Mouse (Mus musculus) MEL (cell line): ENCODE data around the gene Coil. TPM values are rescaled to one million over a fixed set of nuclear protein-coding genes. Genes with fewer than 3 reads are reported as not detected.
A peak's percentile ranks its signal among the peaks of the same experiment; 100 is the strongest.

ENCODE experiments used
- DNase-seq: peaks from one replicate; pipeline ENCODE4 v3.0.0; 2011; ENCODE audit warnings: low read depth, low spot score
- H3K27ac ChIP-seq: 2 replicates; pipeline ENCODE4 v1.5.1; 2012; ENCODE audit warnings: low read depth, mild to moderate bottlenecking, control low read depth, low read length, moderate library complexity; ENCODE audit not compliant: control insufficient read depth
- H3K27me3 ChIP-seq, 2 experiments: fragments of 150-350 bp in 1 of 2; sonication (generic) in 1 of 2; 2 replicates each; pipeline ENCODE4 v1.6.1; 2012; ENCODE audit warnings: low read length in 2 of 2, mild to moderate bottlenecking in 2 of 2, improper control_type of control experiment in 1 of 2, moderate library complexity in 1 of 2; ENCODE audit not compliant: insufficient read depth in 2 of 2, control insufficient read depth in 1 of 2
- H3K36me3 ChIP-seq, 2 experiments: 2 replicates each; pipeline ENCODE4 v1.6.1; 2012 to 2014; ENCODE audit warnings: low read length in 2 of 2, improper control_type of control experiment in 1 of 2, inconsistent platforms in 1 of 2, mild to moderate bottlenecking in 1 of 2; ENCODE audit not compliant: insufficient read depth in 2 of 2, control insufficient read depth in 1 of 2
- H3K4me1 ChIP-seq, 2 experiments: fragments of 150-350 bp in 1 of 2; sonication (generic) in 1 of 2; 2 replicates each; pipeline ENCODE4 v1.6.1; 2012; ENCODE audit warnings: low read length in 2 of 2, improper control_type of control experiment in 1 of 2, mild to moderate bottlenecking in 1 of 2; ENCODE audit not compliant: insufficient read depth in 2 of 2, control insufficient read depth in 1 of 2
- H3K4me3 ChIP-seq, 2 experiments: fragments of 150-350 bp in 1 of 2; sonication (generic) in 1 of 2; 2 replicates each; pipeline ENCODE4 v1.5.1; 2012; ENCODE audit warnings: low read depth in 2 of 2, low read length in 2 of 2, mild to moderate bottlenecking in 2 of 2, moderate library complexity in 2 of 2, control low read depth in 1 of 2, improper control_type of control experiment in 1 of 2; ENCODE audit not compliant: control insufficient read depth in 1 of 2, insufficient read depth in 1 of 2
- H3K79me2 ChIP-seq: 2 replicates; pipeline ENCODE4 v1.6.1; 2012; ENCODE audit warnings: mild to moderate bottlenecking, low read length, moderate library complexity; ENCODE audit not compliant: control insufficient read depth, poor library complexity, insufficient read depth
- H3K9ac ChIP-seq: 2 replicates; pipeline ENCODE4 v1.6.1; 2012; ENCODE audit warnings: low read depth, mild to moderate bottlenecking, control low read depth, low read length, moderate library complexity; ENCODE audit not compliant: control insufficient read depth, poor library complexity, severe bottlenecking
- H3K9me3 ChIP-seq: fragments of 150-350 bp; sonication (generic); replicated peaks from 2 replicates; pipeline ENCODE4 v1.6.1; 2012; ENCODE audit warnings: mild to moderate bottlenecking, low read length, improper control_type of control experiment, moderate library complexity; ENCODE audit not compliant: insufficient read depth
- BHLHE40 ChIP-seq: IDR thresholded peaks from 2 replicates; pipeline ENCODE4 v1.6.1; 2012; ENCODE audit warnings: low read depth, mild to moderate bottlenecking, inconsistent platforms, low read length, improper control_type of control experiment, borderline replicate concordance
- E2F4 ChIP-seq: IDR thresholded peaks from 2 replicates; pipeline ENCODE4 v1.6.1; 2011; ENCODE audit warnings: low read depth, low read length, improper control_type of control experiment, borderline replicate concordance
- ELF1 ChIP-seq: IDR thresholded peaks from 2 replicates; pipeline ENCODE4 v1.6.1; 2014; ENCODE audit warnings: low read depth, mild to moderate bottlenecking, inconsistent platforms, low read length, improper control_type of control experiment, moderate library complexity
- EP300 ChIP-seq, 2 experiments: IDR thresholded peaks; 2 replicates each; pipeline ENCODE4 v1.6.1; 2011; ENCODE audit warnings: improper control_type of control experiment in 2 of 2, low read length in 2 of 2, low read depth in 1 of 2, mild to moderate bottlenecking in 1 of 2
- ETS1 ChIP-seq: IDR thresholded peaks from 2 replicates; pipeline ENCODE4 v1.6.1; 2012; ENCODE audit warnings: low read depth, mild to moderate bottlenecking, inconsistent platforms, low read length, improper control_type of control experiment, moderate library complexity
- GABPA ChIP-seq: IDR thresholded peaks from 2 replicates; pipeline ENCODE4 v1.6.1; 2012; ENCODE audit warnings: low read depth, mild to moderate bottlenecking, inconsistent platforms, low read length, improper control_type of control experiment, moderate library complexity
- GATA1 ChIP-seq: IDR thresholded peaks from 2 replicates; pipeline ENCODE4 v1.6.1; 2011; ENCODE audit warnings: low read depth, low read length, improper control_type of control experiment
- HCFC1 ChIP-seq: IDR thresholded peaks from 2 replicates; pipeline ENCODE4 v1.6.1; 2012; ENCODE audit warnings: low read depth, mild to moderate bottlenecking, inconsistent platforms, low read length, improper control_type of control experiment, moderate library complexity
- KAT2A ChIP-seq: conservative IDR thresholded peaks from 2 replicates; pipeline ENCODE4 v1.6.1; 2012; ENCODE audit warnings: low read depth, low read length, improper control_type of control experiment, inconsistent platforms
- MAFK ChIP-seq: IDR thresholded peaks from 2 replicates; pipeline ENCODE4 v1.6.1; 2011; ENCODE audit warnings: low read depth, mild to moderate bottlenecking, low read length, improper control_type of control experiment, borderline replicate concordance
- MAZ ChIP-seq: IDR thresholded peaks from 2 replicates; pipeline ENCODE4 v1.6.1; 2012; ENCODE audit warnings: low read depth, mild to moderate bottlenecking, inconsistent platforms, low read length, improper control_type of control experiment
- MEF2A ChIP-seq: IDR thresholded peaks from 2 replicates; pipeline ENCODE4 v1.6.1; 2014; ENCODE audit warnings: low read depth, mild to moderate bottlenecking, inconsistent platforms, low read length, improper control_type of control experiment; ENCODE audit not compliant: poor library complexity, insufficient replicate concordance, severe bottlenecking; ENCODE audit errors: extremely low read depth
- MXI1 ChIP-seq: IDR thresholded peaks from 2 replicates; pipeline ENCODE4 v1.6.1; 2011; ENCODE audit warnings: mild to moderate bottlenecking, low read depth, low read length, improper control_type of control experiment
- MYB ChIP-seq: IDR thresholded peaks from 2 replicates; pipeline ENCODE4 v1.6.1; 2011; ENCODE audit warnings: mild to moderate bottlenecking, low read depth, low read length, improper control_type of control experiment
- MYC ChIP-seq: IDR thresholded peaks from 2 replicates; pipeline ENCODE4 v1.6.1; 2011; ENCODE audit warnings: low read depth, mild to moderate bottlenecking, low read length, improper control_type of control experiment, moderate library complexity
- NELFE ChIP-seq: IDR thresholded peaks from 2 replicates; pipeline ENCODE4 v1.6.1; 2011; ENCODE audit warnings: low read depth, low read length, improper control_type of control experiment
- NRF1 ChIP-seq: IDR thresholded peaks from 2 replicates; pipeline ENCODE4 v1.6.1; 2014; ENCODE audit warnings: low read depth, mild to moderate bottlenecking, inconsistent platforms, low read length, improper control_type of control experiment, moderate library complexity; ENCODE audit not compliant: poor library complexity, insufficient read depth, severe bottlenecking
- POLR2A ChIP-seq, 2 experiments: IDR thresholded peaks; 2 replicates each; pipeline ENCODE4 v1.6.1; 2011 to 2012; ENCODE audit warnings: low read length in 2 of 2, mild to moderate bottlenecking in 2 of 2, control low read depth in 1 of 2, improper control_type of control experiment in 1 of 2, low read depth in 1 of 2, moderate library complexity in 1 of 2; ENCODE audit not compliant: control insufficient read depth in 1 of 2, insufficient read depth in 1 of 2, poor library complexity in 1 of 2
- POLR2AphosphoS2 ChIP-seq: IDR thresholded peaks from 2 replicates; pipeline ENCODE4 v1.6.1; 2011; ENCODE audit warnings: low read length, improper control_type of control experiment
- POLR2AphosphoS5 ChIP-seq: IDR thresholded peaks from 2 replicates; pipeline ENCODE4 v1.6.1; 2012; ENCODE audit warnings: low read depth, borderline replicate concordance, mild to moderate bottlenecking, inconsistent platforms, low read length, moderate library complexity, mixed read lengths
- RAD21 ChIP-seq: IDR thresholded peaks from 2 replicates; pipeline ENCODE4 v1.6.1; 2011; ENCODE audit warnings: mild to moderate bottlenecking, low read depth, low read length, improper control_type of control experiment
- SIN3A ChIP-seq: IDR thresholded peaks from 2 replicates; pipeline ENCODE4 v1.6.1; 2012; ENCODE audit warnings: low read length, improper control_type of control experiment, inconsistent platforms
- SMC3 ChIP-seq: IDR thresholded peaks from 2 replicates; pipeline ENCODE4 v1.6.1; 2011; ENCODE audit warnings: low read depth, low read length, improper control_type of control experiment
- TCF12 ChIP-seq: IDR thresholded peaks from 2 replicates; pipeline ENCODE4 v1.6.1; 2014; ENCODE audit warnings: low read depth, mild to moderate bottlenecking, inconsistent platforms, low read length, improper control_type of control experiment, moderate library complexity
- USF1 ChIP-seq: IDR thresholded peaks from 2 replicates; pipeline ENCODE4 v1.6.1; 2014; ENCODE audit warnings: low read depth, mild to moderate bottlenecking, inconsistent platforms, low read length, improper control_type of control experiment, moderate library complexity
- USF2 ChIP-seq, 2 experiments: IDR thresholded peaks; 2 replicates each; pipeline ENCODE4 v1.6.1; 2011 to 2012; ENCODE audit warnings: improper control_type of control experiment in 2 of 2, low read length in 2 of 2, borderline replicate concordance in 1 of 2, inconsistent platforms in 1 of 2, low read depth in 1 of 2, mild to moderate bottlenecking in 1 of 2; ENCODE audit not compliant: insufficient read depth in 1 of 2
- ZC3H11A ChIP-seq: IDR thresholded peaks from 2 replicates; pipeline ENCODE4 v1.6.1; 2012; ENCODE audit warnings: low read depth, mild to moderate bottlenecking, inconsistent platforms, low read length, improper control_type of control experiment
- ZKSCAN1 ChIP-seq: IDR thresholded peaks from 2 replicates; pipeline ENCODE4 v1.6.1; 2012; ENCODE audit warnings: low read depth, mild to moderate bottlenecking, inconsistent platforms, low read length, improper control_type of control experiment, moderate library complexity
- ZMIZ1 ChIP-seq: IDR thresholded peaks from 2 replicates; pipeline ENCODE4 v1.6.1; 2012; ENCODE audit warnings: low read depth, mild to moderate bottlenecking, inconsistent platforms, low read length, improper control_type of control experiment, moderate library complexity
- ZNF384 ChIP-seq: IDR thresholded peaks from 2 replicates; pipeline ENCODE4 v1.6.1; 2012; ENCODE audit warnings: low read depth, mild to moderate bottlenecking, inconsistent platforms, low read length, improper control_type of control experiment
- polyA plus RNA-seq, 2 experiments: library from polyadenylated mRNA; stranded (reverse) in 1 of 2; unstranded in 1 of 2; fragments of >175 nt in 1 of 2; fragments of >200 nt in 1 of 2; gene quantifications; 2 replicates each; pipeline versions ENCODE4 v1.2.1 to v1.2.4; 2012; ENCODE audit warnings: low replicate concordance in 2 of 2, low read depth in 1 of 2; ENCODE audit not compliant: insufficient read length in 2 of 2, insufficient read depth in 1 of 2, missing spikeins in 1 of 2
- total RNA-seq: library from RNA; depleted of rRNA; stranded (reverse); fragments of 300-350 nt; gene quantifications from 2 replicates; pipeline ENCODE4 v1.2.3, GENCODE M21; 2012

The Coil gene
- total and polyA plus RNA-seq, 3 experiments, result 24.4 to 32.6 TPM; not detected in 1

DNA sequence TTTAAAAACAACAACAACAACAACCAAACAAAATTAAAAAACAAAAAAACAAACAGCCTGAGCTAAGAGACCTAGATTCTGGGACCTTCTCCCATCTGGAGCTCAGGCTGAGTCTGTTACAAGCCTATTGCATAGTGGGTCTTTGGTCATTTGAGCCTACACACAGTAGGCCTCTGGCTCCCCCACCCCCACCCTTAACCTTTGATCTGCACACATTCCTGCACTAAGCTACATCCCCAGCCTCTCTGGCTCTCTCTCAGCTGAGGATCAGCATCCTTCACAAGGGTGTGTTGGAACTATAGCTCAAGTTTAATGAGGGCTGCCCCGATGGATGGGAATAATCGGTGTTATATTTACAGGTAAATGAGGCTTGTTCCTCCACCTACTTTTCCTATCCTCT, 25.6 kb downstream of the Coil start:
- no peaks in the 10 kb centered on the region for H3K27me3 ChIP-seq
- peaks cover 3 to 24% of the 10 kb centered on the region in 2 experiments; a peak in 3 of 4 replicates for H3K36me3 ChIP-seq
- H3K27ac ChIP-seq, result no peak overlapping the region
- no peak overlapping the region for H3K4me3 ChIP-seq
- H3K4me1 ChIP-seq, result peaks cover 12 to 27% of the 10 kb centered on the region in 2 experiments
- TF ChIP-seq ZKSCAN1 (peak; percentile 76), MYC (no peak), MEF2A (no peak)
- H3K9me3 ChIP-seq, result no peaks in the 10 kb centered on the region
- no peak for DNase-seq
- H3K9ac ChIP-seq, result no peak overlapping the region
- H3K79me2 ChIP-seq, result peaks cover 14% of the 10 kb centered on the region

- H3K9ac ChIP-seq, result no peak overlapping the region
- H3K9me3 ChIP-seq, result no peaks in the 10 kb centered on the region
- H3K36me3 ChIP-seq, result peaks cover 0 to 27% of the 10 kb centered on the region in 2 experiments; a peak in 3 of 4 replicates
- H3K27ac ChIP-seq, result peak overlapping the region; percentile 22; the same call in 1 of the 2 replicates
- H3K27me3 ChIP-seq, result no peaks in the 10 kb centered on the region
- peaks cover 22% of the 10 kb centered on the region for H3K79me2 ChIP-seq
- DNase-seq, result peak; percentile 87
- H3K4me1 ChIP-seq, result peaks cover 14 to 33% of the 10 kb centered on the region in 2 experiments
- H3K4me3 ChIP-seq, result peak overlapping the region in 1 of 2 experiments; percentile 30; a peak in 2 of 4 replicates
- no peak for TF ChIP-seq POLR2AphosphoS5
- TF ChIP-seq SMC3, result no peak
- no peak for TF ChIP-seq GABPA
- TF ChIP-seq NELFE, result no peak
- no peak for TF ChIP-seq MAFK
- no peak for TF ChIP-seq USF1
- no peak for TF ChIP-seq E2F4
- TF ChIP-seq KAT2A, result no peak
- no peak for TF ChIP-seq TCF12
- no peak for TF ChIP-seq ZMIZ1
- no peak for TF ChIP-seq POLR2AphosphoS2
- TF ChIP-seq POLR2A (IDR thresholded peaks at IDR 0.05; ENCODE audit: control insufficient read depth in 1 of 2, insufficient read depth in 1 of 2, low read depth in 1 of 2, low read length in 2 of 2, poor library complexity in 1 of 2), result no peak
- peak; percentile 19; the same call in 1 of the 2 replicates for TF ChIP-seq MYC
- TF ChIP-seq SIN3A, result peak; percentile 48; the same call in 1 of the 2 replicates
- TF ChIP-seq ZKSCAN1, result no peak
- peak; percentile 62 to 66; a peak in 3 of 4 replicates for TF ChIP-seq EP300 (IDR thresholded peaks at IDR 0.05; ENCODE audit: low read depth in 1 of 2, low read length in 2 of 2)
- TF ChIP-seq ZNF384, result no peak
- no peak for TF ChIP-seq MYB
- TF ChIP-seq NRF1, result no peak
- TF ChIP-seq MXI1, result peak; percentile 21; the same call in 1 of the 2 replicates
- peak; percentile 23; the same call in 1 of the 2 replicates for TF ChIP-seq BHLHE40
- peak; percentile 62 for TF ChIP-seq ETS1
- TF ChIP-seq MAZ, result no peak
- no peak for TF ChIP-seq USF2 (IDR thresholded peaks at IDR 0.05; ENCODE audit: borderline replicate concordance in 1 of 2, insufficient read depth in 1 of 2, low read depth in 1 of 2, low read length in 2 of 2)
- no peak for TF ChIP-seq RAD21
- TF ChIP-seq HCFC1, result no peak
- TF ChIP-seq ZC3H11A, result no peak
- no peak for TF ChIP-seq MEF2A
- peak; percentile 38; the same call in 1 of the 2 replicates for TF ChIP-seq ELF1
- peak; percentile 67 for TF ChIP-seq GATA1
Observed at GRCm38 (mm10) chr11:88996427-88996826, 26.4 kb downstream of the Coil start.
